Mouse (Mus musculus) heart, postnatal 4 days (tissue): ENCODE measurements around the gene Wnt3a. TPM values are rescaled to one million over a fixed set of nuclear protein-coding genes. Genes with fewer than 3 reads are reported as not detected.

Experiments used
- DNase-seq: peaks from one replicate; pipeline ENCODE4 v3.0.0; 2021
- total RNA-seq, 2 experiments: library from RNA; stranded (reverse); gene quantifications; 2 replicates each; pipeline ENCODE4 v1.2.3; 2021

The Wnt3a gene
- total RNA-seq, 2 experiments from 2014 or later: not detected

GRCm38 (mm10) chr11:59260706-59261493 lies 29.7 kb downstream of the Wnt3a start:
- no peak for DNase-seq

GRCm38 (mm10) chr11:59259647-59260046 lies 30.9 kb downstream of the Wnt3a start:
- no peak for DNase-seq

- no peak for DNase-seq
Observed at GRCm38 (mm10) chr11:59248101-59248500, 42.5 kb downstream of the Wnt3a start.

GRCm38 (mm10) chr11:59243856-59244255 lies 46.7 kb downstream of the Wnt3a start:
- DNase-seq: no peak

DNA sequence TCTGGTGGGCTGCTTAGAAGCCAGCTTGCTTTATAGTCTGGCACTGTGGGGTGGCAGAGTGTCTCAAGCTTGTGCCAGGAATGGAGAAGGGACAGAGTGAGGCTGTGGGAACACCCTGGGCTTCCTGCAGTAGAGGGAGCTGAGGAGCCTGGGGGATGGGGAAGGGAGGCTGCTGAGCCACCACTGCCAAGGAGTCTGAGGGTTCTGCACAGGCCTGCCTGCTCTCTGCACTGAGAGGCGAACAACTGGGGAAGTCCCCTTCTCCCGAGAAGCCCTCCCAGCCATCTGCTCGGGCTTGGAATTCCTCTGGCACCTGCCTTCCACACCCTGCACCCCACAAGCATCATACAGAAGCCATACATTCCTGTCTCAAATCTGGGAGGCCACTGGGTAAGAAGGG lies 48.7 kb downstream of the Wnt3a start:
- DNase-seq: no peak

GRCm38 (mm10) chr11:59239796-59240195 lies 50.8 kb downstream of the Wnt3a start:
- no peak for DNase-seq

DNA sequence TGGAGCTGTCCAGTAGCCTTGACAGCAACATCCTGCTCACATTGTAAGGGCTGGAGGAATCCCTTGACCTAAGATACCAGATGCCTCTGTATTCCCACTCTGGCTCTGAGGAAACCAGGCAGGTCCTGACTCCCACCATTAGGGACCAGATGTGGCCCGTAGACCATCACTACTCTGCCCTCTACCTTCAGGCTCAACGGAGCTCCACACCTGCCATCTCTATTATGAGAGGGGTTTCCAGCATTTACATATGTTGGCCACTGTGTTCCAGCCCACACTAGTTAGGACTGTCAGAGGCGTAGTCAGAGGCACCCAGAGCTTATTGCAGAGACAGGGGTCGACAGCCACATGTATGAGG lies 51.1 kb downstream of the Wnt3a start:
- DNase-seq: no peak

DNA sequence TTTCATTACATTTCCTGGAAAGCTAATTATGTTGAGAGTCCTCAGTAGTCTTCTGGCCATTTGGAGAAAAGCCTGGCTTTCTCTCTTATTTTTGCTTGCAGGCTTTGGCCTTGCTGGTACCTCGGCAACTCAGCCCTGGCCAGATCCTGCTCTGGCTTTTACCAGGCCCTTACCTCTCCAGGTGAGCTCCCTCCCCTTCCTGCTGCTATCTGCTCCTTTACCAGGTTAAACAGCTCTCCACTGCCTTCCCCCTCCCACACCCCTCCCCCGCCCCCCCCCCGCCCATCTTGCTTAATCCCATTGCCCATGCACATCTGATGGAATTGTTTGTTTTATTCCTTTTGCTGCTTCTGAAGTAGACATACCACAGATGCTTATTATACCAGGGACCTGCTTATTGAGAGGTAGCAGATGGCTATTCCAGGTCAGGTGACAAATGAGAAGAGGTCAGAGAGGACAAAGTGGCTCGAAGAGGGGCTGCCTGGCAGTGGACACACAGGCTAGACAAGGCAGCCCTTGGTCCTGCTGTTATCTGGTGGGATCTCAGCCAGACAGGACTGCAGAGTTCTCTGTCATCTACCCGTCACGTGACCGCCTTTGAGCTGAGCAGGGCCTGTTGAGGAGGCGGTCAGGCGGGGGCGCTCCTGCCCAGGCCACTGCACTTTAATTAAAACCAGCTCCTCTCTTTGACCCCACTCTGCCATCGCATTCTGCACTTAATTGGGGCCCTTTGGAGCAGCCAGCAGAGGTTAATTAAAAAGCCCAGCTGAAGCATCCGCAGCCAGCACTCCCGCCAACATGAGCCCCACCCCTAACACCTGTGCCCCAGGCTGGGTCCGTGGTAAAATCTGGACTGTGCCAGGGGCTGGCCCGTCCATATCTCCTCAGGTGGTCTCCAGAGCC lies 51.8 kb downstream of the Wnt3a start:
- peak; percentile 82 for DNase-seq

- no peak for DNase-seq
Observed at GRCm38 (mm10) chr11:59232797-59233196, 57.8 kb downstream of the Wnt3a start.

- peak; percentile 75 for DNase-seq
Observed at GRCm38 (mm10) chr11:59230144-59230760, 60.3 kb downstream of the Wnt3a start.

DNA sequence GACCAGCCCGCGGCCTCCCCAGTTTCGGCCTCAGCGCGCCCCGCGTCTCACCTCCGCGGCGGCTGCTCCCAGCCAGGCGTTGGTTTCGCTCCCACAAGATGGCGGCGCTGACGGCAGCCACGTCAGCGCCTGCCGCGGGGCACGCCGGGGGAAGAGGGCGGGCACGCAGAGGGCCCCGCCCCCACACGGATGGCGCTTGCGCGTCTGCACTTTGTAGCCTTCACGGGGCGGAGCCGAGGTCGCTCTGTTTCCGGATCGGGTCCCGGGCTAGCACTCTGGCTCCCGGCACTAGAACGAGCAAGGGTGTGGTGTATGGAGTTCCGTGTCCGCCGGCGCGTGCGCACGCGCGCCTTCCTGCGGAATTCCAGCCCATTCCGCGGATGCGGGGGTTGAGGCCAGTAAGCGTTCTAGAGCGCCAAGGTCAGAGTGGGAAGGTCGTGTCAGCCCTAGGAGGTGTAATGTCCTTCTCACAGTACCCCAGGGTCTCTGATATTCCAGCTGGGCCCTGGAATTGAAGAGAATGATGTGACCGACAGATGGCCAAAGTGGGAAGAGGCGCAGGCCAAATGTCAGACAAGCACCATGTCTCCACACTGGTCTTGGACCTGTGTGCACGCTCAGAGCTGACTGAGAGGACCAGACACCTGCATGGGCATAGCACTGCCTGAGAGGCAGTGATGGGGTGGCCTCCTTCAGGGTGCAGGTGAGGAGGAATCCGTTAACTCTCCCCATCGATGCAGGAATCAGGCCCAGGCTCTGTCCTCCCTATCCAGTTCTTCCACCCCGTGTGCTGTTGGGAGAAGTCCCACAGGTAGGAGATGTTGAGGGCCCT lies 62.2 kb downstream of the Wnt3a start, which contains the start of gene Arf1:
Gene Arf1 (minus strand): TSS at position 149 of the 832 bp plus-strand sequence.
- DNase-seq: peak; percentile 98

- no peak for DNase-seq
Observed at GRCm38 (mm10) chr11:59227604-59228121, 62.9 kb downstream of the Wnt3a start.

DNA sequence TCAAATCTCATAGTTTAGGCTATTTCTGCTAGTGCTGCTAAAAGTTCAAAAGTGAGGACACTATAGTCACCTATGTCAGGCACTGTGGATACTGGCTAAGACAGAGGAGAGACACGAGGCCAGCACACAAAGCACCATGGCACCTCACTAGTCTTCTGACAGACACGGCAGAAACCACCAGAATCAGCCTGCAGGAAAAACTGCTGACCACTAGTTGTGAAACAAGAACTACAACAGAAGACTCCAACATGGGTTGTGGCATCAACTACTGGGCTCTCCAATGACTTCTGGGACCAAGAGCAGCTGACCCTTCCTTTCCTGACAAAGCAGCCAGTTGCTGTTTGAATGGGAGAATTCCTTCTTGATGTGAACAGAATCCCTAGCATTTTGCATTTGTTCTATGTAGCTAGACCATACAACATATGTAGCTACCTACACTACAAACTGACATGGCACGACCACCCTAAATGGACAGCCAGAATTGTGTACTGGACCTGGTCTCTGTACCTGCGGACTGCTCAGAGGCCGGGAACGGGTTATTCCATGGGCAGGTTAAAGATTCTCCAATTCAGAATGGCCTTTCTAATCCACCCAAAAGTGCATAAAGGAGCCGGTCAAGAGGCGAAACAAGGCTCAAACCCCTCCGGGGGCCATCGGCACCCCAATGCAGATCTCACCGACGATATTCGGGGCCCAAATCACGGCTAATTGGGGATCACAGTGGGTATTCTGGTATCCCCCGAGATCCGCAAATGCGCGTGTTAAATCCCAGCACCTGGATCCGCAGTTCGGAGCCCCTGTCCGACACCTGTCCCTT lies 63.6 kb downstream of the Wnt3a start:
- DNase-seq: no peak

DNA sequence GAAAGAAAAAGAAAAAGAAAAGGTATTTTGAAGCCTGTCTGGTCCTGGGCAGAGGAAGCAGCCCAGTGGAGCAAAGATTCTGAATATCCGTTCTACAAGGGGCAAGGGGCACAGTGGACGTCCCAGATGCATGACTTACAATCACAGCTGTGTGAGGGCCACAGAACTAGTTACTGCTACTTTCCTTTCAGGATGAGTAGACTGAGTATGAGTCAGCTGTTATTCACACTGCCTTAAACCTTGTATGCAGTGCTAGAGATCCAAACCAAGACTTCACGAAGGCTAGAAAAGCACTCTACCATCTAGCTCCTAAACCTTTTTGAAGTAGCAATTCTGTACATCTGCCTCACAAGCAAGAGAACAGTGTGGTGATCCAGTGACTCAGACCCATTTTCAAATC lies 64.3 kb downstream of the Wnt3a start:
- DNase-seq: no peak

- no peak for DNase-seq
Observed at GRCm38 (mm10) chr11:59225167-59225566, 65.4 kb downstream of the Wnt3a start.

GRCm38 (mm10) chr11:59224470-59224869 lies 66.1 kb downstream of the Wnt3a start:
- no peak for DNase-seq

GRCm38 (mm10) chr11:59224025-59224424 lies 66.5 kb downstream of the Wnt3a start:
- no peak for DNase-seq

- no peak for DNase-seq
Observed at GRCm38 (mm10) chr11:59222306-59222705, 68.2 kb downstream of the Wnt3a start.

DNA sequence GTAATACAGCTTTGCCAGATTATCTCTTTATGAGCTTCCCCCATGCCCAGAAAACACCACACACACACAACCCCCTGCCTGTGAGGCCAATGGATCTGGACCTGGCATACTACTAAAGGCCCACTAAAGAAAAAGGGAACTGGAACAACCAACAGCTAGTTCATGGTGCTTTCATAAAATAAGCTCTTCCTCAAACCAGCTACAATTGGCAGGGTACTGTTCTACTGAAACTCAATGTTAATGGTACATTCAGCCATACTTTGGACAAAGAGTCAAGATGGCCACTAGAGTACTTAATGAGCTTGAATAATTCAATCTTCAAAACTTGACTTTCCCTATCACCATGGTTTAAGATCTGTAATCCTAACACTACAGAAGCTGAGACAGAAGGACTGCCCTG lies 68.9 kb downstream of the Wnt3a start:
- no peak for DNase-seq

DNA sequence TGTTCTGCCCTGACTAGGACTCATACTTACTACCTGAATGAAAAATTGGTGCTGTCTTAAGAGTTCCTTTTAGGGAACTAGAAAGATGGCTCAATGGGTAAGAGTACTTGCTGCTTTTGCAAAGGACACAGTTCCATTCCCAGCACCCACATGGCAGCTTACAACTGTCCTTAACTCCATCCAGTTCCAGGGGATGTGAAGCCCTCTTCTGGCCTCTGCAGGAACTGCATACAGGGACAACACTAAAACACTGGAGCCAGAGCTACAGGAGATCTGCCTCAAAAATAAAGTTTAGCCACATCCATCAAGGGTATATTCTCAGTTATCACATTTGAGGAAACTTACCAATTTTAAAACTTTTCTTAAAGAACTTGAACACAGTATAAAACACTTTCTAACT lies 71.5 kb downstream of the Wnt3a start:
- peak; percentile 55 for DNase-seq

GRCm38 (mm10) chr11:59218389-59218998 lies 72.1 kb downstream of the Wnt3a start:
- no peak for DNase-seq
